Mouse (Mus musculus): ENCODE results near the gene Ctsj. TPM values are rescaled to one million over a fixed set of nuclear protein-coding genes. Genes with fewer than 3 reads are reported as not detected.
"Not testable (repeated sequence)": the region's sequence is repeated elsewhere in the genome, so short reads cannot be mapped to it uniquely, and the experiment has no call there.

The Ctsj gene
- not detected in 2 replicates for polyA plus RNA-seq (2015; fragmentation: Nextera tagmentation; extraction: Ambion mirVana)

DNA sequence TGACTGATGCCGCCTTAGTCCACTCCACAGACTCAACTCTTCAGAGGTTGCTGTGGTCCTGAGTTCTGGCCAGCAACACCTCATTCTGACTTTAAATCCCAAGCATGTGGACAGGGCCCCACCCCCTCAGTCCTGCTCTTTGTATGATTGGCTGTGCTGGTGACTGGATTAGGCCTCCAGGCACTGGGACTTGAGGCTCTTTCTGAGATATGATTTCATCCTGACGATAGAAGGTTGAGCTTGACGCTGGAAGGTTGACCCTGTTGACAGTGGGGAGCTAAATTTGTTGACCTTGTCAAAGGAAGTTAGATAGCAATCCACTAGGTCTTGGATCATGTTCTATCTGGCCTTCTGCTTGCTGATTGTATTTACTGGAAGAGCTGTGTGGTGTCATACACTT is at the start of gene Ctsj:
Gene Ctsj, minus strand, starts transcription at position 101 of the 400 bp plus-strand sequence.
- 84% methylated on average over 3 of the region's 3 CpGs for WGBS
- Histone ChIP-seq H3K4me2 (no peak within 1 kb of the TSS), H3K4me1 (replicated peaks) (no peaks in the 10 kb centered on the region), H3K27me3 (no peaks in the 10 kb centered on the region), H3K36me3 (no peaks in the 10 kb centered on the region), H3K4me3 (no peak within 1 kb of the TSS), H3K9ac (no peak within 1 kb of the TSS), H3K9me3 (peaks cover 37% of the 10 kb centered on the region), H3K27ac (no peak within 1 kb of the TSS)
- no peak for ATAC-seq (ENCODE audit: low FRiP score)

DNA sequence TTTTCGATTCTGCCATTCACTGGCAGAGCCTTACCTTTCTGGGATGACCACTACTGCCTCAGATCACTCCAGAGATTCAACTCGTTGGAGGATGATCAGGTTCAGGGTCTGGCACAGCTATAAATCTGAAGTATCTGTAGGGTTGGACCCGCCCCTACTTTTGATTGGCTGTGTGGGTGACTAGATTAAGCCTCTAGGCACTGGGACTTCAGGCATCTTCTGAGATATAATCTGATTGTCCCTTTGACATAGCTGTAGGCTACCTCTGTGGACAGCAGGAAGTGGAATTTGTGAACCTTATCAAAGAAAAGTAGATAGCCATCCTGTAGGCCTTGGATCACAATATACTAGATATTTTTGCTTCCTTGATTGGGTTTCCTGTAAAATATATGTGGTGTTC is 34.8 kb upstream of the Ctsj start, which contains the start of gene Ctsq:
Gene Ctsq, minus strand, starts transcription at position 101 of the 400 bp plus-strand sequence.
- Histone ChIP-seq H3K4me1 (replicated peaks) (no peaks in the 10 kb centered on the region), H3K4me2 (no peak within 1 kb of the TSS), H3K27me3 (no peaks in the 10 kb centered on the region), H3K4me3 (no peak within 1 kb of the TSS), H3K9me3 (peaks cover 26% of the 10 kb centered on the region; the same call in 1 of the 2 replicates), H3K9ac (no peak within 1 kb of the TSS), H3K27ac (no peak within 1 kb of the TSS), H3K36me3 (no peaks in the 10 kb centered on the region)
- no peak for ATAC-seq (ENCODE audit: low FRiP score)
- WGBS, result 54% methylated on average over 3 of the region's 3 CpGs

DNA sequence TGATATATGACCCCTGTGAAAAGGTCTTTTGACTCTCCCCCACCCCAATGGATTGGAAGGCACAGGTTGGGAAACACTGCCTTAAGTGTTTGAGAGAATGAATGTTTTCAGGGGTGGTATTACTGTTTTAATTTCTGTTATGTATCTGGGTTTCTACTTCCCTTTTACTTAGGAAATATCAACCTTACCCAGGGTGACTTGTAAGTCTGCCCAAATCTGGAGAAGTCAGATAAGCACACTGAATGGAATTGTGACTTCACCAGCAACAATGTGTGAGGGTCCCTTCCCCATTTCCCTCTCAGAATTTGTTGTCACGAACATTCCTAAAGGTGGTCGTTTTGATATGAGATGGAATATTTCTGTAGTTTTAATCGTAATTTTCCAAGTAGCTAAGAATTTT is 17.0 kb upstream of the Ctsj start:
- Histone ChIP-seq H3K9me3 (peaks cover 20% of the 10 kb centered on the region), H3K4me2 (no peak overlapping the region), H3K27ac (no peak overlapping the region), H3K4me3 (no peak overlapping the region), H3K4me1 (replicated peaks) (no peaks in the 10 kb centered on the region), H3K27me3 (no peaks in the 10 kb centered on the region), H3K9ac (no peak overlapping the region), H3K36me3 (no peaks in the 10 kb centered on the region)
- 91% methylated on average over 3 of the region's 3 CpGs for WGBS
- no peak for ATAC-seq (ENCODE audit: low FRiP score)

DNA sequence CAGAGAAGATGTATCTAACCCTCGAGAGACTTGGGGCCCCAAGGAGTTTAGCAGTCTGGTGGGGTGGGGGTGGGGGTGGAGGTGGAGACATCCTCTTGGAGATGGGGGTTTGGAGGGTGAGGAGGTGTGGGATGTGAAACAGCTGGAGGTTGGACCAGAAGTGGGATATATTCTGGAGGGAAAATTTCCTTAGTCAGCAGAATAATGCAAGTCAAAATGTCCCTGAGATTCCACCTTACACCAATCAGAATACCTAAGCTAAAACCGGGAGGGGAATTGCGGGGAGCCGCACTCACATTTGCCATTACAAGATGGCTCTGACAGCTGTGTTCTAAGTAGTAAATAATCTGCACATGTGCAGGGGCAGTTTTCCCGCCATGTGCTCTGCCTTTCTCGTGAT is 16.1 kb upstream of the Ctsj start:
- 84% methylated on average over 6 of the region's 6 CpGs for WGBS
- Histone ChIP-seq H3K4me3 (no peak overlapping the region), H3K36me3 (no peaks in the 10 kb centered on the region), H3K9ac (no peak overlapping the region), H3K27ac (no peak overlapping the region), H3K4me1 (replicated peaks) (no peaks in the 10 kb centered on the region), H3K9me3 (peaks cover 19% of the 10 kb centered on the region), H3K27me3 (no peaks in the 10 kb centered on the region), H3K4me2 (no peak overlapping the region)
- ATAC-seq (ENCODE audit: low FRiP score), result no peak

DNA sequence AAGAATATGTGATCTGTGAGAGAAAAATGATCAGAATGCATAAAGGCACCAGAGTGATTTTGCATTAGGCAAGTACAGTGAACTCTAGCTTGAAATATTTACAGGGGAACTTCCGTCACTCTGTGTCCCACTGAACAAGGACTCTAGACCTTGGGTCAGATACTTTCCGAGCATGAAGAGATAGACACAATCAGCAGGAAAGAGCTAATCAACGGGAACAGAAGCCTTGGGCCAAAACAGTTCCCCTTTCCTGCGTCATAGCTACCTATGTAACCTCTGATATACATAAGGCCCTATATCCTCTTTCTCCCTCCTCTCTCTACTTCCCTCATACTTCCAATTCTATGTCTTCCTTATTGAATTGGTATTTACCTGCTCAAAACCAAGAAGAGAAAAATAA is 4.4 kb upstream of the Ctsj start:
- no peak overlapping the region for H3K4me3 ChIP-seq
- H3K27ac ChIP-seq, result no peak overlapping the region
- WGBS, result 77% methylated on average over 4 of the region's 4 CpGs
- no peak overlapping the region for H3K4me2 ChIP-seq
- ATAC-seq (ENCODE audit: low FRiP score), result no peak
- no peaks in the 10 kb centered on the region for H3K36me3 ChIP-seq
- H3K9ac ChIP-seq, result no peak overlapping the region
- no peaks in the 10 kb centered on the region for H3K4me1 ChIP-seq (replicated peaks)
- no peaks in the 10 kb centered on the region for H3K27me3 ChIP-seq
- H3K9me3 ChIP-seq, result peaks cover 37% of the 10 kb centered on the region

DNA sequence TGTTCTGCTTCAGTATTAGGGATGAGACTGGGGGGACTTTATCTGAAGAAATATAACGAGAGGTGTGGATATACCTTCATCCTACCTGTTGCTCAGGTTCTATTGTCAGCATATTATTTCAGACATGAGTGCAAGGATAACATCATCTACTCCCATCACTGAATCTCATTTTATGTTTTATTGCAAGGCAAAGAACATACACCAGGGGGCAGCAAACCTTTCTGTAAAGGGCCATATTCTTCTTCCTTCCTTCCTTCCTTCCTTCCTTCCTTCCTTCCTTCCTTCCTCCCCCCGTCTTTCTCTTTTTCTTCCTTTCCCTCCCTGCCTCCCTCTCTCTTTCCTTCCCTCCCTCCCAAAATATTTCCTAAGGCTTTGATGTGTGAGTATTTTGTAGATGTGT is 8.2 kb downstream of the Ctsj start:
- Histone ChIP-seq H3K27me3 (no peaks in the 10 kb centered on the region), H3K4me2 (no peak overlapping the region), H3K9me3 (peaks cover 22% of the 10 kb centered on the region; the same call in 1 of the 2 replicates), H3K9ac (no peak overlapping the region), H3K4me3 (no peak overlapping the region), H3K36me3 (no peaks in the 10 kb centered on the region), H3K27ac (no peak overlapping the region), H3K4me1 (replicated peaks) (no peaks in the 10 kb centered on the region)
- no peak for ATAC-seq (ENCODE audit: low FRiP score)
- 67% methylated on average over 2 of the region's 2 CpGs for WGBS

DNA sequence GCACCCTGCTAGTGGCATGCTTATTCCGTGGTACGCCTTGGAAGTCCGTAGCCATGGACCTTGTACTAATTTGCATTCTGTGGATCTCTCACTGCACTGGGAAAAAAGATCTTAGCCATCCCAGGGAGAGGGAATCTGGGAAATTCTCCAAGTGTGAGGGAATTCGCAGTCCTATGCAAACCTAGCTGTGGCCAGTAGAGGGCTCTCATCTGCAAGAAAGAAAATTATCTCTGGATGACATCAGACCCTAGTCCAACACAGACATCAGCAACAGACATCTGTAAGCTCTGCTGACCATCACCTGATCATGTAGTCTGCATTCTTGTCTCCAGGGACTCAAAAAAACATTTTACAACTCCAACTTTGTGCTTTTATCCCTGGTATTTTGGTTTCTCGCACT is 18.8 kb downstream of the Ctsj start:
- H3K4me2 ChIP-seq; H3K4me1 ChIP-seq (replicated peaks); H3K27me3 ChIP-seq; H3K4me3 ChIP-seq; H3K36me3 ChIP-seq; ATAC-seq (ENCODE audit: low FRiP score); H3K9ac ChIP-seq; H3K27ac ChIP-seq; H3K9me3 ChIP-seq: not testable (repeated sequence)
- 82% methylated on average over 5 of the region's 5 CpGs for WGBS

DNA sequence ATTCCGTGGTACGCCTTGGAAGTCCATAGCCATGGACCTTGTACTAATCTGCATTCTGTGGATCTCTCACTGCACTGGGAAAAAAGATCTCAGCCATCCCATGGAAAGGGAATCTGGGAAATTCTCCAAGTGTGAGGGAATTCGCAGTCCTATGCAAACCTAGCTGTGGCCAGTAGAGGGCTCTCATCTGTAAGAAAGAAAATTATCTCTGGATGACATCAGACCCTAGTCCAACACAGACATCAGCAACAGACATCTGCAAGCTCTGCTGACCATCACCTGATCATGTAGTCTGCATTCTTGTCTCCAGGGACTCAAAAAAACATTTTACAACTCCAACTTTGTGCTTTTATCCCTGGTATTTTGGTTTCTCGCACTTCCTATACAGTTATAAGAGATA is 33.4 kb downstream of the Ctsj start:
- H3K9ac ChIP-seq; H3K27me3 ChIP-seq; H3K36me3 ChIP-seq; H3K4me3 ChIP-seq; H3K4me1 ChIP-seq (replicated peaks); ATAC-seq (ENCODE audit: low FRiP score); H3K27ac ChIP-seq; H3K9me3 ChIP-seq; H3K4me2 ChIP-seq: not testable (repeated sequence)
- 65% methylated on average over 4 of the region's 4 CpGs for WGBS

DNA sequence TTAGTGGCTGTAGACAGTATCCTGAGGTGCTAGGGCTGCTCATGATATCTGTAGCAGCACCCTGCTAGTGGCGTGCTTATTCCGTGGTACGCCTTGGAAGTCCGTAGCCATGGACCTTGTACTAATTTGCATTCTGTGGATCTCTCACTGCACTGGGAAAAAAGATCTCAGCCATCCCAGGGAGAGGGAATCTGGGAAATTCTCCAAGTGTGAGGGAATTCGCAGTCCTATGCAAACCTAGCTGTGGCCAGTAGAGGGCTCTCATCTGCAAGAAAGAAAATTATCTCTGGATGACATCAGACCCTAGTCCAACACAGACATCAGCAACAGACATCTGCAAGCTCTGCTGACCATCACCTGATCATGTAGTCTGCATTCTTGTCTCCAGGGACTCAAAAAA is 41.8 kb downstream of the Ctsj start:
- not testable (repeated sequence) for H3K9ac ChIP-seq; H3K27ac ChIP-seq; H3K36me3 ChIP-seq; ATAC-seq (ENCODE audit: low FRiP score); H3K4me2 ChIP-seq; H3K4me1 ChIP-seq (replicated peaks); H3K27me3 ChIP-seq; H3K4me3 ChIP-seq
- H3K9me3 ChIP-seq, result peaks cover 25% of the 10 kb centered on the region; the same call in 1 of the 2 replicates
- 32% methylated on average over 4 of the region's 5 CpGs for WGBS

DNA sequence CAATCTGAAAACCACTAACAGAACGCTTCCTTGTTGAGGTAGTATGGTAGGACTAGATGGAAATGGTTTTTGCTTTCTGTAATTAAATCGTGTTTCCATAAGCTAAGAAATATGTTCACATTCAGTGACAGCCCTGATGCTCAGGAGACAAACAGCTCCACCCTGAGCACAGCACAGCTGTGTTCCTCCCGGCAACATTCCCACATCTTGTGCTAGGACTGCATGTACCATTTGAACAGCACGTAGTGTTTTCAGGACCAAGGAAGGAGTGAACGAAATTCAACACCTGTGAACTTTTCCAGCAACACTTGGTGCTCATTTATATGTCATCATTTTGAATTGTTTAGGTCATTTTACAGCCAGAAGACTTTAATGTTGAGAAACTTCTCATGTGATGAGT is 44.1 kb downstream of the Ctsj start:
- no peak overlapping the region for H3K27ac ChIP-seq
- H3K9ac ChIP-seq, result no peak overlapping the region
- no peak for ATAC-seq (ENCODE audit: low FRiP score)
- no peaks in the 10 kb centered on the region for H3K36me3 ChIP-seq
- no peaks in the 10 kb centered on the region for H3K27me3 ChIP-seq
- H3K4me2 ChIP-seq, result no peak overlapping the region
- H3K4me1 ChIP-seq (replicated peaks), result no peaks in the 10 kb centered on the region
- H3K9me3 ChIP-seq, result peaks cover 29% of the 10 kb centered on the region; the same call in 1 of the 2 replicates
- no peak overlapping the region for H3K4me3 ChIP-seq
- WGBS, result 73% methylated on average over 5 of the region's 5 CpGs

Other genes with a start within 250 kb of the Ctsj start
- not detected in 2 replicates for gene BC051665, start 219.6 kb downstream of the Ctsj start, polyA plus RNA-seq (2015; fragmentation: Nextera tagmentation; extraction: Ambion mirVana)
- not detected in 2 replicates for gene Ctsll3, start 203.1 kb downstream of the Ctsj start, polyA plus RNA-seq (2015; fragmentation: Nextera tagmentation; extraction: Ambion mirVana)
- not detected in 2 replicates for gene 4930486L24Rik, start 141.5 kb downstream of the Ctsj start, polyA plus RNA-seq (2015; fragmentation: Nextera tagmentation; extraction: Ambion mirVana)
- 0.18 and 0.39 TPM in 2 replicates for gene Gm49392, start 109.1 kb downstream of the Ctsj start, polyA plus RNA-seq (2015; fragmentation: Nextera tagmentation; extraction: Ambion mirVana)
- 1.7 and 2.5 TPM in 2 replicates for gene Ctla2b, start 108.5 kb downstream of the Ctsj start, polyA plus RNA-seq (2015; fragmentation: Nextera tagmentation; extraction: Ambion mirVana)
- not detected in 2 replicates for gene Tpbpb, start 101.1 kb downstream of the Ctsj start, polyA plus RNA-seq (2015; fragmentation: Nextera tagmentation; extraction: Ambion mirVana)
- gene Gm49393, start 70.4 kb downstream of the Ctsj start, polyA plus RNA-seq (2015; fragmentation: Nextera tagmentation; extraction: Ambion mirVana), result not detected in 2 replicates
- 0.28 and 1.1 TPM in 2 replicates for gene Gm49391, start 69.4 kb downstream of the Ctsj start, polyA plus RNA-seq (2015; fragmentation: Nextera tagmentation; extraction: Ambion mirVana)
- gene Ctla2a, start 69.3 kb downstream of the Ctsj start, polyA plus RNA-seq (2015; fragmentation: Nextera tagmentation; extraction: Ambion mirVana), result 14.1 and 17.5 TPM in 2 replicates
- not detected in 2 replicates for gene Tpbpa, start 64.0 kb downstream of the Ctsj start, polyA plus RNA-seq (2015; fragmentation: Nextera tagmentation; extraction: Ambion mirVana)
- gene Ctsq, start 34.7 kb upstream of the Ctsj start, polyA plus RNA-seq (2015; fragmentation: Nextera tagmentation; extraction: Ambion mirVana), result not detected in 2 replicates
- not detected in 2 replicates for gene Ctsr, start 158.3 kb upstream of the Ctsj start, polyA plus RNA-seq (2015; fragmentation: Nextera tagmentation; extraction: Ambion mirVana)
- gene Cts6, start 197.5 kb upstream of the Ctsj start, polyA plus RNA-seq (2015; fragmentation: Nextera tagmentation; extraction: Ambion mirVana), result not detected in 2 replicates
- not detected in 2 replicates for gene Cts8, start 249.4 kb upstream of the Ctsj start, polyA plus RNA-seq (2015; fragmentation: Nextera tagmentation; extraction: Ambion mirVana)

Data from hindbrain, embryonic 13.5 days (tissue).